22 mouse cellular contexts compared by ENCODE assay signal in the genomic region with DNA sequence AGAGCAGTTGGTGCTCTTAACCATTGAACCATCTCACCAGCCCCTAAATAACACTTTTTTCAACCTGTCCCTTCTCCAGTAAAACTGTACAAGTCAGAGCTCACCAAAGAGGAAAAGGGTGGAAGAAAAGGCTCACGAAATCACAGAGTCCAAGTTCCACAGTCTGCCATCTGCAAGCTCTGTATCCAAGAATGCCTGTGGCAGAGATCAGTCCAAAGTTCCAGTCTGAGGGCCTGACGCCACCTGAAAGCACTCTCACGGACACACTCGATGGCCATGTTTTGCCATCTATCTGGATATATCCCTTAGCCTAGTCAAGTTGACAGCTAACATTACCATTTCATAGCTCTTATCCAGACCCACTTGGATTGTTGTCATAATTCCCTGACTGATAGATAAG.
"Had no signal": no experiment of that assay in that cellular context is flagged by ENCODE, and none has a peak within 500 bp of the region (broad histone marks: within the 10 kb centered on the region; RNA-seq: fewer than 3 reads in every experiment).

No protein-coding gene starts in this region.

- DNase-seq: layer of hippocampus, postnatal 36 days; liver, postnatal 0 days; lung, embryonic 14.5 days; right cerebral cortex, adult 18-20 months; right cerebral cortex, postnatal 14 days; right cerebral cortex, postnatal 4 days; thymus, adult 18-20 months; thymus, postnatal 36 days had no signal

- H3K9me3 ChIP-seq: intestine, embryonic 15.5 days; limb, embryonic 12.5 days; limb, embryonic 15.5 days; midbrain, embryonic 12.5 days; midbrain, embryonic 15.5 days; neural tube, embryonic 12.5 days; neural tube, embryonic 15.5 days; stomach, embryonic 15.5 days had no signal

- H3K4me3 ChIP-seq: intestine, embryonic 15.5 days; left cerebral cortex, adult 2 months; limb, embryonic 12.5 days; limb, embryonic 15.5 days; midbrain, embryonic 12.5 days; midbrain, embryonic 15.5 days; neural tube, embryonic 12.5 days; neural tube, embryonic 15.5 days; stomach, embryonic 15.5 days had no signal

- H3K4me1 ChIP-seq: intestine, embryonic 15.5 days; midbrain, embryonic 12.5 days; midbrain, embryonic 15.5 days; neural tube, embryonic 12.5 days; neural tube, embryonic 15.5 days; stomach, embryonic 15.5 days had no signal

- H3K9ac ChIP-seq: intestine, embryonic 15.5 days; limb, embryonic 12.5 days; limb, embryonic 15.5 days; liver, embryonic 14.5 days; liver, postnatal 0 days; lung, embryonic 14.5 days; midbrain, embryonic 12.5 days; midbrain, embryonic 15.5 days; neural tube, embryonic 12.5 days; neural tube, embryonic 15.5 days; stomach, embryonic 15.5 days had no signal

- ATAC-seq: intestine, embryonic 15.5 days; liver, postnatal 0 days; lung, postnatal 0 days; midbrain, embryonic 15.5 days had no signal

- H3K4me2 ChIP-seq: intestine, embryonic 15.5 days; limb, embryonic 12.5 days; limb, embryonic 15.5 days; liver, embryonic 11.5 days; lung, embryonic 14.5 days; midbrain, embryonic 12.5 days; midbrain, embryonic 15.5 days; neural tube, embryonic 12.5 days; neural tube, embryonic 15.5 days; stomach, embryonic 15.5 days had no signal

- H3K27ac ChIP-seq: intestine, embryonic 15.5 days; kidney, postnatal 0 days; left cerebral cortex, adult 2 months; limb, embryonic 15.5 days; liver, embryonic 14.5 days; macrophage; midbrain, embryonic 12.5 days; midbrain, embryonic 15.5 days; neural tube, embryonic 12.5 days; neural tube, embryonic 15.5 days; stomach, embryonic 15.5 days had no signal

- H3K27me3 ChIP-seq: intestine, embryonic 15.5 days; limb, embryonic 12.5 days; limb, embryonic 15.5 days; midbrain, embryonic 12.5 days; midbrain, embryonic 15.5 days; neural tube, embryonic 12.5 days; stomach, embryonic 15.5 days had no signal

- H3K36me3 ChIP-seq: intestine, embryonic 15.5 days; limb, embryonic 12.5 days; limb, embryonic 15.5 days; midbrain, embryonic 12.5 days; midbrain, embryonic 15.5 days; neural tube, embryonic 12.5 days; neural tube, embryonic 15.5 days; stomach, embryonic 15.5 days had no signal
